ENCODE assay signal across 8 mouse cellular contexts in the genomic region with DNA sequence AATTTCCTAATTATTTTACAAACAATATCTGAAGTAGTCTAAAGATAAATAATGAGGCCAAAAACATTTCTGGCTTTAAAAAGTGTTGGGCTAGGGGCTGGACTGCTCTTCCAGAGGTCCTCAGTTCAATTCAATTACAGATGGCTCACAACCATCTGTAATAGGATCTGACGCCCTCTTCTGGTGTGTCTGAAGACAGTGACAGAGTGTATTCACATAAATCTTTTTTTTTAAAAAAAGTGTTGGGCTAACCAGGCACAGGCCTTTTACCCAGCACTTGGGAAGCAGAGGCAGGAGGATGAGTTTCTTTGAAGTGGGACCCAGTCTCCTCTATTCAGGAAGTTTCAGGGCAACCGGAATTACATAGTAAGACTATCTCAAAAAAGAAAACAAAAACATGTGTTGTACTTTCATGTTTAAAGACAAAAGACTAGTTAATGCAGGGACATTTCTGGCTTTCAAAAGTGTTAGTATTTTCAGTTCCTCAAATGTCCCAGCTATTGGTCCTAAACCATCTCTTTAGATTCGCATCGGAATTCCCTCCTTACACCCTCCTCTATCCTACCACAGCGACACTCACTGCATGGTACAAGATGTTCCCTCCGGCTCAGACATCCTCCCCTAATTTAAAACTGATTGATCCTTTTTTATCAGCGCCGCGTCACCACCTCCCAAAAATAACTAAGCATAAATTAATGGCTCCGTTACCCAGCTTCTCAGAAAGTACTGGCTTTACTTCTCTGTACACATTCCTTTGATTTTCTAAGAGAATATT. TPM values are rescaled to one million over a fixed set of nuclear protein-coding genes. Genes with fewer than 3 reads are reported as not detected.
A peak's percentile ranks its signal among the peaks of the same experiment; 100 is the strongest.
DNase-seq lines count a peak whose midpoint lies in the region; ATAC-seq and TF ChIP-seq lines count a peak whose summit lies in the region.

No protein-coding gene starts in this region.

- TF ChIP-seq CTCF in embryonic fibroblast, embryonic 13.5 days (IDR thresholded peaks at IDR 0.05; ENCODE audit: borderline replicate concordance, insufficient read depth, low read length), result no peak

- peak; percentile 17 for DNase-seq in T-cell, adult 2 months (ENCODE audit: low spot score)
- no peak for DNase-seq in hindbrain, embryonic 14.5 days (ENCODE audit: low spot score)
- peak; percentile 20 for DNase-seq in lung, postnatal 25 days (ENCODE audit: low spot score)
- no peak for DNase-seq in urinary bladder, postnatal 14 days (ENCODE audit: low spot score)
- DNase-seq in frontal cortex, postnatal 25 days (ENCODE audit: low spot score in 2 of 2), result no peak

- ATAC-seq in megakaryocyte, adult 5-6 weeks (ENCODE audit: poor library complexity, severe bottlenecking), result no peak
- ATAC-seq in hindbrain, embryonic 14.5 days (ENCODE audit: low FRiP score), result no peak

- peaks cover 12% of the 10 kb centered on the region for H3K36me3 ChIP-seq in megakaryocyte, embryonic 14.5 days (replicated peaks; ENCODE audit: low read length)
- no peaks in the 10 kb centered on the region for H3K36me3 ChIP-seq in hindbrain, embryonic 14.5 days (replicated peaks; ENCODE audit: control insufficient read depth, insufficient read depth)

- TF ChIP-seq POLR2A in embryonic fibroblast, embryonic 13.5 days (IDR thresholded peaks at IDR 0.05; ENCODE audit: low read depth, low read length), result no peak

- no peaks in the 10 kb centered on the region for H3K27me3 ChIP-seq in megakaryocyte, embryonic 14.5 days (replicated peaks)
- H3K27me3 ChIP-seq in hindbrain, embryonic 14.5 days (ENCODE audit: control insufficient read depth, insufficient read depth, low read length), result no peaks in the 10 kb centered on the region

- H3K9me3 ChIP-seq in megakaryocyte, embryonic 14.5 days, result no peaks in the 10 kb centered on the region
- H3K9me3 ChIP-seq in hindbrain, embryonic 14.5 days (ENCODE audit: control insufficient read depth, low read length), result no peaks in the 10 kb centered on the region

- H3K4me3 ChIP-seq in megakaryocyte, embryonic 14.5 days (replicated peaks), result peak overlapping the region; percentile 96
- H3K4me3 ChIP-seq in embryonic fibroblast, embryonic 13.5 days (ENCODE audit: insufficient read depth, low read length), result peak overlapping the region; percentile 100
- peak overlapping the region; percentile 92 for H3K4me3 ChIP-seq in hindbrain, embryonic 14.5 days (replicated peaks; ENCODE audit: low read length)

- peak overlapping the region; percentile 96 for H3K9ac ChIP-seq in hindbrain, embryonic 14.5 days

- peak overlapping the region; percentile 40; the same call in 1 of the 2 replicates for H3K27ac ChIP-seq in embryonic fibroblast, embryonic 13.5 days (ENCODE audit: insufficient read depth, low read length)
- peak overlapping the region; percentile 96; the same call in 1 of the 2 replicates for H3K27ac ChIP-seq in hindbrain, embryonic 14.5 days

- peaks cover 60% of the 10 kb centered on the region for H3K4me1 ChIP-seq in megakaryocyte, embryonic 14.5 days
- H3K4me1 ChIP-seq in embryonic fibroblast, embryonic 13.5 days (ENCODE audit: control insufficient read depth, insufficient read depth, low read length), result peaks cover 4% of the 10 kb centered on the region; the same call in 1 of the 2 replicates
- peaks cover 15% of the 10 kb centered on the region for H3K4me1 ChIP-seq in hindbrain, embryonic 14.5 days (replicated peaks; ENCODE audit: control insufficient read depth, insufficient read depth, low read length)

- 19% methylated on average over 10 of the region's 10 CpGs for WGBS in hindbrain, embryonic 14.5 days

- H3K4me2 ChIP-seq in hindbrain, embryonic 14.5 days (replicated peaks), result peak overlapping the region; percentile 97

RNA-seq across cellular contexts. Expression of gene Sf3b1, which starts 1.4 kb away (rescaled TPM):
- polyA plus RNA-seq in megakaryocyte, embryonic 14.5 days (2012; ENCODE audit: insufficient read depth, low replicate concordance), result 0.52 and 5.0 TPM in 2 replicates
- 288 and 309 TPM in 2 replicates for total RNA-seq in megakaryocyte, adult 5-6 weeks (2015)
- total RNA-seq in megakaryocyte, adult 5-6 weeks (2017), result 305 and 338 TPM in 2 replicates
- 246 and 258 TPM in 2 replicates for polyA plus RNA-seq in embryonic fibroblast, embryonic 13.5 days (2011; ENCODE audit: insufficient read length, low read depth, missing spikeins)
- polyA plus RNA-seq in hindbrain, embryonic 14.5 days (2014; fragmentation: Nextera tagmentation; extraction: Ambion mirVana), result 299 and 304 TPM in 2 replicates

RNA-seq across cellular contexts. Expression of gene Coq10b, which starts 26.7 kb away (rescaled TPM):
- 0.99 and 9.1 TPM in 2 replicates for polyA plus RNA-seq in megakaryocyte, embryonic 14.5 days (2012; ENCODE audit: insufficient read depth, low replicate concordance)
- 28.5 and 28.6 TPM in 2 replicates for total RNA-seq in megakaryocyte, adult 5-6 weeks (2015)
- 25.4 and 25.8 TPM in 2 replicates for total RNA-seq in megakaryocyte, adult 5-6 weeks (2017)
- polyA plus RNA-seq in embryonic fibroblast, embryonic 13.5 days (2011; ENCODE audit: insufficient read length, low read depth, missing spikeins), result 67.1 and 82.1 TPM in 2 replicates
- 32.0 and 36.1 TPM in 2 replicates for polyA plus RNA-seq in hindbrain, embryonic 14.5 days (2014; fragmentation: Nextera tagmentation; extraction: Ambion mirVana)

Comparison
In these comparisons a context has a peak if more than half of its experiments do, and no peak if none do; other contexts are left out.
1. DNase-seq: peak in T-cell, adult 2 months (single experiment) and lung, postnatal 25 days (single experiment); none in hindbrain, embryonic 14.5 days (single experiment), urinary bladder, postnatal 14 days (single experiment) and frontal cortex, postnatal 25 days (0 of 2).
2. RNA of gene Sf3b1, which starts 1.4 kb away (polyA plus RNA-seq): 299 to 304 TPM in hindbrain, embryonic 14.5 days and 246 to 258 TPM in embryonic fibroblast, embryonic 13.5 days; 0.52 to 5.0 TPM in megakaryocyte, embryonic 14.5 days; every median in the first group is over 10 times any median in the second.
3. Peak in every context shown above with its lines, with median percentiles within 50 percentile points of each other: H3K4me3 ChIP-seq.